Mouse (Mus musculus) liver, embryonic 15.5 days (tissue): Measurements from ENCODE around the gene Ugt1a1. TPM values are rescaled to one million over a fixed set of nuclear protein-coding genes. Genes with fewer than 3 reads are reported as not detected.

Source experiments
- ATAC-seq: fragments of 200-750 bp; cut with Nextera tagmentation; 2 replicates; pipeline ENCODE4 v1.8.0; 2017; ENCODE audit warnings: moderate number of reproducible peaks, mild to moderate bottlenecking, moderate library complexity; ENCODE audit not compliant: insufficient read depth
- H3K27ac ChIP-seq: fragments of 300-500 bp; sonication (generic); replicated peaks from 2 replicates; pipeline ENCODE4 v1.5.1; 2015; ENCODE audit warnings: mild to moderate bottlenecking, inconsistent platforms
- H3K27me3 ChIP-seq: fragments of 300-500 bp; sonication (generic); 2 replicates; pipeline ENCODE4 v1.6.1; 2015; ENCODE audit warnings: mild to moderate bottlenecking, inconsistent platforms
- H3K36me3 ChIP-seq: fragments of 300-500 bp; sonication (generic); replicated peaks from 2 replicates; pipeline ENCODE4 v1.6.1; 2015; ENCODE audit warnings: moderate library complexity, mild to moderate bottlenecking, inconsistent platforms
- H3K4me1 ChIP-seq: fragments of 300-500 bp; sonication (generic); replicated peaks from 2 replicates; pipeline ENCODE4 v1.6.1; 2015; ENCODE audit warnings: inconsistent platforms
- H3K4me2 ChIP-seq: fragments of 300-500 bp; sonication (generic); 2 replicates; pipeline ENCODE4 v1.6.1; 2015; ENCODE audit warnings: moderate library complexity, mild to moderate bottlenecking, inconsistent platforms
- H3K4me3 ChIP-seq: fragments of 300-500 bp; sonication (generic); replicated peaks from 2 replicates; pipeline ENCODE4 v1.5.1; 2015; ENCODE audit warnings: mild to moderate bottlenecking, inconsistent platforms
- H3K9ac ChIP-seq: fragments of 300-500 bp; sonication (generic); 2 replicates; pipeline ENCODE4 v1.6.1; 2015; ENCODE audit warnings: moderate library complexity, mild to moderate bottlenecking, inconsistent platforms
- H3K9me3 ChIP-seq: fragments of 300-500 bp; sonication (generic); replicated peaks from 2 replicates; pipeline ENCODE4 v1.6.1; 2016; ENCODE audit warnings: inconsistent platforms
- WGBS: fragments of 180-500 bp; shearing (Covaris S2); methylation state at CpG from one replicate; pipeline ENCODE4 v1.1.7; 2015; ENCODE audit warnings: mixed read lengths; ENCODE audit not compliant: insufficient replicate concordance; 5-methylcytosine and 5-hydroxymethylcytosine counted together
- polyA plus RNA-seq: library from polyadenylated mRNA; unstranded; fragments of >200 nt; fragmentation: Nextera tagmentation; extraction: Ambion mirVana; gene quantifications from 2 replicates; pipeline ENCODE4 v1.2.1, GENCODE M21; 2015

The Ugt1a1 gene
- polyA plus RNA-seq, 1 experiment from 2014 or later, result 0.20 TPM

GRCm38 (mm10) chr1:88258881-88259642 lies 47.3 kb downstream of the Ugt1a1 start:
- Histone ChIP-seq H3K9me3 (0 out of 2 replicates have a peak, but pooled peaks cover 11% of the 10 kb centered on the region), H3K27me3 (no peaks in the 10 kb centered on the region), H3K27ac (0 out of 2 replicates have a peak overlapping the region, but pooled peaks have one; percentile 12), H3K9ac (no peak overlapping the region), H3K4me1 (peaks cover 44% of the 10 kb centered on the region), H3K4me3 (no peak overlapping the region), H3K36me3 (peaks cover 40% of the 10 kb centered on the region), H3K4me2 (no peak overlapping the region)
- WGBS, result 52% methylated on average over 8 of the region's 8 CpGs
- ATAC-seq, result 0 out of 2 replicates have a peak, but pooled peaks have one; percentile 2

- ATAC-seq, result peak; percentile 4; the same call in 1 of the 2 replicates
- Histone ChIP-seq H3K36me3 (peaks cover 46% of the 10 kb centered on the region), H3K9ac (no peak overlapping the region), H3K27me3 (no peaks in the 10 kb centered on the region), H3K27ac (peak overlapping the region; percentile 12; the same call in 1 of the 2 replicates), H3K4me2 (no peak overlapping the region), H3K4me1 (peaks cover 44% of the 10 kb centered on the region), H3K4me3 (no peak overlapping the region), H3K9me3 (0 out of 2 replicates have a peak, but pooled peaks cover 7% of the 10 kb centered on the region)
- 65% methylated on average over 4 of the region's 4 CpGs for WGBS
Observed at GRCm38 (mm10) chr1:88259643-88260024, 47.9 kb downstream of the Ugt1a1 start.

- Histone ChIP-seq H3K9ac (no peak overlapping the region), H3K36me3 (peaks cover 51% of the 10 kb centered on the region), H3K27ac (peak overlapping the region; percentile 12; the same call in 1 of the 2 replicates), H3K4me3 (no peak overlapping the region), H3K4me2 (no peak overlapping the region), H3K27me3 (no peaks in the 10 kb centered on the region), H3K9me3 (0 out of 2 replicates have a peak, but pooled peaks cover 3% of the 10 kb centered on the region), H3K4me1 (peaks cover 44% of the 10 kb centered on the region)
- WGBS, result 57% methylated on average over 6 of the region's 6 CpGs
- ATAC-seq, result peak; percentile 62
Observed at GRCm38 (mm10) chr1:88260114-88260513, 48.4 kb downstream of the Ugt1a1 start.

- H3K9ac ChIP-seq, result no peak overlapping the region
- H3K27me3 ChIP-seq, result no peaks in the 10 kb centered on the region
- peaks cover 44% of the 10 kb centered on the region for H3K4me1 ChIP-seq
- no peaks in the 10 kb centered on the region for H3K9me3 ChIP-seq
- H3K4me2 ChIP-seq, result no peak overlapping the region
- H3K4me3 ChIP-seq, result no peak overlapping the region
- peaks cover 58% of the 10 kb centered on the region for H3K36me3 ChIP-seq
- WGBS, result 69% methylated on average over 10 of the region's 10 CpGs
- peak; percentile 8; the same call in 1 of the 2 replicates for ATAC-seq
- H3K27ac ChIP-seq, result peak overlapping the region; percentile 12
Observed at GRCm38 (mm10) chr1:88260604-88261377, 49.0 kb downstream of the Ugt1a1 start.

- no peak overlapping the region for H3K9ac ChIP-seq
- no peaks in the 10 kb centered on the region for H3K27me3 ChIP-seq
- WGBS, result 71% methylated on average over 7 of the region's 7 CpGs
- peaks cover 44% of the 10 kb centered on the region for H3K4me1 ChIP-seq
- no peak for ATAC-seq
- peaks cover 67% of the 10 kb centered on the region for H3K36me3 ChIP-seq
- H3K4me3 ChIP-seq, result no peak overlapping the region
- no peak overlapping the region for H3K27ac ChIP-seq
- no peaks in the 10 kb centered on the region for H3K9me3 ChIP-seq
- no peak overlapping the region for H3K4me2 ChIP-seq
Observed at GRCm38 (mm10) chr1:88261706-88262105, 49.9 kb downstream of the Ugt1a1 start.

- Histone ChIP-seq H3K4me3 (no peak overlapping the region), H3K27ac (no peak overlapping the region), H3K9ac (no peak overlapping the region), H3K36me3 (peaks cover 72% of the 10 kb centered on the region), H3K27me3 (no peaks in the 10 kb centered on the region), H3K4me2 (no peak overlapping the region), H3K9me3 (no peaks in the 10 kb centered on the region), H3K4me1 (peaks cover 44% of the 10 kb centered on the region)
- 75% methylated on average over 4 of the region's 4 CpGs for WGBS
- no peak for ATAC-seq
Observed at GRCm38 (mm10) chr1:88262255-88262654, 50.5 kb downstream of the Ugt1a1 start.

GRCm38 (mm10) chr1:88262961-88263360 lies 51.2 kb downstream of the Ugt1a1 start:
- ATAC-seq, result no peak
- Histone ChIP-seq H3K36me3 (peaks cover 79% of the 10 kb centered on the region), H3K4me2 (no peak overlapping the region), H3K27ac (no peak overlapping the region), H3K9me3 (no peaks in the 10 kb centered on the region), H3K27me3 (no peaks in the 10 kb centered on the region), H3K4me3 (no peak overlapping the region), H3K4me1 (peaks cover 44% of the 10 kb centered on the region), H3K9ac (no peak overlapping the region)
- WGBS, result 67% methylated on average over 6 of the region's 6 CpGs

GRCm38 (mm10) chr1:88263778-88264177 lies 52.0 kb downstream of the Ugt1a1 start:
- Histone ChIP-seq H3K27me3 (no peaks in the 10 kb centered on the region), H3K9me3 (no peaks in the 10 kb centered on the region), H3K4me1 (peaks cover 44% of the 10 kb centered on the region), H3K4me2 (no peak overlapping the region), H3K4me3 (no peak overlapping the region), H3K36me3 (peaks cover 88% of the 10 kb centered on the region), H3K9ac (no peak overlapping the region), H3K27ac (no peak overlapping the region)
- WGBS, result 74% methylated on average over 5 of the region's 5 CpGs
- no peak for ATAC-seq

- Histone ChIP-seq H3K27me3 (no peaks in the 10 kb centered on the region), H3K9me3 (no peaks in the 10 kb centered on the region), H3K27ac (no peak overlapping the region), H3K4me3 (no peak overlapping the region), H3K36me3 (peaks cover 93% of the 10 kb centered on the region), H3K9ac (no peak overlapping the region), H3K4me2 (no peak overlapping the region), H3K4me1 (peaks cover 40% of the 10 kb centered on the region)
- no peak for ATAC-seq
- 75% methylated on average over 7 of the region's 7 CpGs for WGBS
Observed at GRCm38 (mm10) chr1:88264237-88264868, 52.6 kb downstream of the Ugt1a1 start.

GRCm38 (mm10) chr1:88264869-88265240 lies 53.1 kb downstream of the Ugt1a1 start:
- Histone ChIP-seq H3K9ac (no peak overlapping the region), H3K9me3 (no peaks in the 10 kb centered on the region), H3K4me2 (no peak overlapping the region), H3K27me3 (no peaks in the 10 kb centered on the region), H3K27ac (no peak overlapping the region), H3K36me3 (peaks cover 98% of the 10 kb centered on the region), H3K4me1 (peaks cover 35% of the 10 kb centered on the region), H3K4me3 (no peak overlapping the region)
- no peak for ATAC-seq
- WGBS, result 70% methylated on average over 4 of the region's 4 CpGs

GRCm38 (mm10) chr1:88266123-88266522 lies 54.4 kb downstream of the Ugt1a1 start:
- Histone ChIP-seq H3K4me2 (no peak overlapping the region), H3K4me1 (peaks cover 22% of the 10 kb centered on the region), H3K27me3 (no peaks in the 10 kb centered on the region), H3K27ac (no peak overlapping the region), H3K4me3 (no peak overlapping the region), H3K9me3 (no peaks in the 10 kb centered on the region), H3K9ac (no peak overlapping the region), H3K36me3 (peaks cover 95% of the 10 kb centered on the region)
- WGBS, result 79% methylated on average over 13 of the region's 13 CpGs
- no peak for ATAC-seq
